Mouse (Mus musculus) layer of hippocampus, adult 2 months (tissue): ENCODE measurements around the gene Ptpru. TPM values are rescaled to one million over a fixed set of nuclear protein-coding genes. Genes with fewer than 3 reads are reported as not detected.

ENCODE experiments used
- DNase-seq, 2 experiments: peaks; one replicate each; pipeline ENCODE4 v3.0.0; 2022; ENCODE audit warnings: low spot score in 2 of 2
- H3K27ac ChIP-seq: fragments of 200-600 bp; 2 replicates; pipeline ENCODE4 v1.8.1; 2022
- H3K4me3 ChIP-seq: fragments of 200-600 bp; 2 replicates; pipeline ENCODE4 v1.8.1; 2022; ENCODE audit warnings: mild to moderate bottlenecking
- CTCF ChIP-seq: fragments of 200-600 bp; conservative IDR thresholded peaks from 2 replicates; pipeline ENCODE4 v1.8.1; 2022; ENCODE audit warnings: antibody characterized with exemption, mild to moderate bottlenecking, moderate library complexity
- total RNA-seq, 2 experiments: library from RNA; stranded (reverse); gene quantifications; 2 replicates each; pipeline ENCODE4 v1.2.3; 2021

Gene Ptpru
- total RNA-seq, 2 experiments from 2014 or later, result 101 to 108 TPM

GRCm38 (mm10) chr4:131749802-131750201, 88.3 kb downstream of the Ptpru start:
- Histone ChIP-seq H3K27ac (no peak overlapping the region), H3K4me3 (no peak overlapping the region)
- DNase-seq, result no peak
- TF ChIP-seq CTCF, result no peak

DNA sequence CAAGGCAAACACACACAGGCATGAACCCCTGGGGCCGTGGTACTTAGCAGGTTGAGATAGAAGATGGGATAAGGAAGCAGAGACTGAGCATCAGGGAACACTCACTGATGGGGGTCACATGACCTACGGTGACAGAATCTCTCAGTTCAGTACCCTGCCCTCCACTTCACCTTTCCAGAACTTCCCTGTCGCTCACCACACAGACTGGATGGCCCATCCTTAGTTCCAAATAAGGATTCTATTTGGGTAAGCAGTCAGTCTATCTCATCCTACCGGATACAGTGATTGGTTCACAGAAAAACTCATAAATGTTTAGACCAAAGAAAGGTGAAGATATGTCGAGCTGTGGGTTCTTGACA, 93.4 kb downstream of the Ptpru start:
- Histone ChIP-seq H3K27ac (no peak overlapping the region; the same call in 1 of the 2 replicates), H3K4me3 (no peak overlapping the region)
- TF ChIP-seq CTCF, result no peak
- no peak for DNase-seq

DNA sequence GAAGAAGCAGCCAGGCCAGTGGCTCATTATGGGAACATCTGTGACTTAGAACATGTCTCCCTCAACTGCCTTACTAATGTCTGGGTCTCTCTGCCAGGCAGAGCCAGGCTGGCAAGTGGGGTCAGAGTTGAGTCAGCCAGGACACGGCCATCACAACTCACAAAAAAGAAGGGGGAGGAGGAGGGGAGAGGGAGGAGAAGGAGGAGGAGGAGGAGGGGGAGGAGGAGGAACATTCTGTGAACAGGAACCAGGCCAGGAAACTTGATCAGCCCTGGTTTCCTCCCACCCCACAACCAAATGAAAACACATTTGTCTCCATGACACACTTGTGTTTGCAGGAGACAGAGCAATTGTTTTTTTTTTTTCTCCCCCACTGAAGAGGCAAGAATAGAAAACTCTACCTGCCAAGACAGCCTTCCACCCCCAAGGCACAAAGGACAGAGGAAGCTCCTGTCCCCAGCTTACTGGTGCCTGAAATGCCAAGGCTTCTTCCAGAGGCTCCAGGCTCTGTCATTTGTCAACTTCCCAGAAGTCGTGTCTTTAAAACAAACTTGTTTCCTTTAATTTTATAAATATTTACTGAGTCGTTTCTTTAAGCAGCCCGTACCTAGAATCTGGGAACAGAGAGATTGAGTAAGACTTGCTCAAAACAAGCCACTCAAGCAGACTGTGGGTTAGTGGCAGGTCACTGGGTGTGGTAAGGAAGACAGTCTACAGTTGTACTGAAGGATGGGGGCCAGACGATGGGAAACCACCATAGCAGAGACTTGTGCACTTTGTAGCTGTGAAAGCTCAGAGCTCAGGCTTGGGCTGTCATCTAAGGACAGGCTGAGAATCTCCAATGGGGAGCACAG, 94.0 kb downstream of the Ptpru start:
- no peak overlapping the region; the same call in 1 of the 2 replicates for H3K27ac ChIP-seq
- H3K4me3 ChIP-seq, result no peak overlapping the region
- no peak for TF ChIP-seq CTCF
- no peak for DNase-seq

DNA sequence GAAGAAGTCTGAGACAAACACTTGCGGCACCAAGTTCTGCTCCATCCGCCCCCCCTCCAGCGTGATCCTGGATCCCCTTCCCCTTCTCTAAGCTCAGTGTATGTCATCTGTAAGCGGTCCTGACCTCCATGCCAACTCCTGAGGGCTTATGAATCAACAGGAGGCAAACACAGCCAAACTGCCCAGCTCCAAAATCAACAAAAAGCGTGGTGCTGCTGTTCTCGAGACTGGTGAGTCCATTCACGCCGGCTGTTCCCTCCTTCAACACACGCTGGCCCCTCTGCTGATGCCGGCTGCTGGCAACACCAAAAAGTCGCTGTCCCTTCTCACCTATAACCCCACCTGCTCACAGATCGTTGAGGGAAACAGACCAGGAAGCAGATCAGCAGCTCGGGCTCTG, 95.1 kb downstream of the Ptpru start:
- no peak for DNase-seq
- TF ChIP-seq CTCF, result no peak

GRCm38 (mm10) chr4:131740621-131741020, 97.5 kb downstream of the Ptpru start:
- TF ChIP-seq CTCF, result no peak
- no peak for DNase-seq
- no peak overlapping the region for H3K4me3 ChIP-seq
- no peak overlapping the region for H3K27ac ChIP-seq

More for the DNA sequence above, 95.1 kb downstream of the Ptpru start:
- Histone ChIP-seq H3K27ac (no peak overlapping the region), H3K4me3 (no peak overlapping the region)

DNA sequence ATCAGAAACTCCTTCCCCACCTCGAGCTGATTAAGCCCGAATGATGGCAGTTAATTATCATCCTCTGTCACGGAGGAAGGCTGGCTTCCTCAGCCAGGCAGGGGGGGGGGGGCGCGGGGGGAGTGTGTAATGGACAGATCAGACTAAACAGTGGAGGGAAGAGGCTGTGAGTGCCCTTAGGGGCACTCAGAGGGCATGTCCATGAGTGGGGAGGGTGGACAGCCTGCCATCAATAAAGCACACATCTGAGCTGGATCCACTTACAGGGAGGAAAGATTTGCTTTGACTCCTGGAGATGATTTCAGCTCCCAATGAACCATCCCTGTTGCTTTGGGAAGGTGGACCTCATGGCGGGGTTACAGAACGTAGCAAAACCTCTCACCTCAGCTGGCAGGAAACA, 109.5 kb downstream of the Ptpru start:
- no peak for TF ChIP-seq CTCF
- no peak for DNase-seq
- no peak overlapping the region for H3K27ac ChIP-seq
- no peak overlapping the region for H3K4me3 ChIP-seq

- no peak overlapping the region for H3K27ac ChIP-seq
- TF ChIP-seq CTCF, result peak; percentile 82
- no peak overlapping the region for H3K4me3 ChIP-seq
- DNase-seq, result peak; percentile 53 to 56
These were observed 114.5 kb downstream of the Ptpru start for GRCm38 (mm10) chr4:131723415-131724080.

GRCm38 (mm10) chr4:131722121-131722841, 115.8 kb downstream of the Ptpru start:
- Histone ChIP-seq H3K4me3 (no peak overlapping the region), H3K27ac (no peak overlapping the region)
- DNase-seq, result no peak
- no peak for TF ChIP-seq CTCF

- no peak for TF ChIP-seq CTCF
- DNase-seq, result peak; percentile 23 to 34
These were observed 118.9 kb downstream of the Ptpru start for GRCm38 (mm10) chr4:131719151-131719550.

More at GRCm38 (mm10) chr4:131719151-131719550, 118.9 kb downstream of the Ptpru start:
- Histone ChIP-seq H3K4me3 (no peak overlapping the region), H3K27ac (no peak overlapping the region)

Other genes with a start within 250 kb of the Ptpru start
- gene Mecr, start 5.2 kb upstream of the Ptpru start, total RNA-seq, result 10 to 100 TPM; 33.1 to 35.8 TPM
- gene Srsf4, start 35.3 kb upstream of the Ptpru start, total RNA-seq, result 10 to 100 TPM; 67.3 to 75.0 TPM
- gene Tmem200b, start 83.5 kb upstream of the Ptpru start, total RNA-seq, result 1 to 10 TPM; 1.5 to 1.7 TPM
- not detected for gene Gm10300, start 236.4 kb upstream of the Ptpru start, total RNA-seq
- gene Epb41, start 237.0 kb upstream of the Ptpru start, total RNA-seq, result 10 to 100 TPM; 21.5 to 23.2 TPM